Comparison of ENCODE assay signal across 9 mouse cellular contexts in genomic region chr3:83714572-83714971, GRCm38 (mm10). TPM values are rescaled to one million over a fixed set of nuclear protein-coding genes. Genes with fewer than 3 reads are reported as not detected.
DNase-seq lines count a peak whose midpoint lies in the region; ATAC-seq and TF ChIP-seq lines count a peak whose summit lies in the region.
"Had no signal": no experiment of that assay in that cellular context is flagged by ENCODE, and none has a peak within 500 bp of the region (broad histone marks: within the 10 kb centered on the region; RNA-seq: fewer than 3 reads in every experiment).

No protein-coding gene starts in this region.

- no peaks in the 10 kb centered on the region for H3K9me3 ChIP-seq in hindbrain, postnatal 0 days (ENCODE audit: low read length)
- no peaks in the 10 kb centered on the region for H3K9me3 ChIP-seq in hindbrain, embryonic 13.5 days

- DNase-seq in hindbrain, postnatal 0 days (ENCODE audit: low spot score), result no peak
- peak; percentile 7 for DNase-seq in thymus, postnatal 14 days
- no peak for DNase-seq in thymus, postnatal 10 days (ENCODE audit: low spot score in 2 of 2)
- DNase-seq in c-Kit-positive CD71-positive TER-119-negative erythroid progenitor cells, embryonic 14.5 days (ENCODE audit: low read depth), result peak; percentile 11
- peak; percentile 42 for DNase-seq in testis, postnatal 10 days (ENCODE audit: low spot score)
- DNase-seq in urinary bladder, adult 18-20 months (ENCODE audit: low spot score in 2 of 2), result no peak
- DNase-seq in layer of hippocampus, adult 9-11 months, result no peak
- DNase-seq: kidney, adult 11 months had no signal

- ATAC-seq in hindbrain, postnatal 0 days, result no peak
- ATAC-seq in hindbrain, embryonic 13.5 days (ENCODE audit: low FRiP score), result no peak

- H3K4me2 ChIP-seq in hindbrain, postnatal 0 days (ENCODE audit: low read depth, low read length), result no peak overlapping the region
- H3K4me2 ChIP-seq in hindbrain, embryonic 13.5 days, result no peak overlapping the region

- H3K4me3 ChIP-seq in hindbrain, postnatal 0 days (ENCODE audit: low read length), result no peak overlapping the region
- no peak overlapping the region for H3K4me3 ChIP-seq in hindbrain, embryonic 13.5 days

- no peak overlapping the region for H3K27ac ChIP-seq in hindbrain, postnatal 0 days
- no peak overlapping the region for H3K27ac ChIP-seq in hindbrain, embryonic 13.5 days

- H3K36me3 ChIP-seq in hindbrain, postnatal 0 days (ENCODE audit: insufficient read depth, low read length), result no peaks in the 10 kb centered on the region
- no peaks in the 10 kb centered on the region for H3K36me3 ChIP-seq in hindbrain, embryonic 13.5 days

- no peak overlapping the region for H3K9ac ChIP-seq in hindbrain, postnatal 0 days (replicated peaks; ENCODE audit: low read length)
- no peak overlapping the region for H3K9ac ChIP-seq in hindbrain, embryonic 13.5 days

- 59% methylated on average over 6 of the region's 6 CpGs for WGBS in hindbrain, postnatal 0 days
- whole genome bisulfite sequencing in hindbrain, embryonic 13.5 days, result 53% methylated on average over 6 of the region's 6 CpGs

- peak; percentile 40; the same call in 1 of the 2 replicates for TF ChIP-seq CTCF in hindbrain, postnatal 0 days (IDR thresholded peaks at IDR 0.05; ENCODE audit: low read depth)

- H3K4me1 ChIP-seq in hindbrain, postnatal 0 days (ENCODE audit: insufficient read depth, low read length), result no peaks in the 10 kb centered on the region
- peaks cover under 1% of the 10 kb centered on the region; the same call in 1 of the 2 replicates for H3K4me1 ChIP-seq in hindbrain, embryonic 13.5 days (replicated peaks)

- H3K27me3 ChIP-seq in hindbrain, postnatal 0 days (ENCODE audit: insufficient read depth, low read length), result no peaks in the 10 kb centered on the region
- no peaks in the 10 kb centered on the region for H3K27me3 ChIP-seq in hindbrain, embryonic 13.5 days

RNA-seq across cellular contexts. Expression of gene Sfrp2, which starts 51.5 kb away (rescaled TPM):
- total RNA-seq in hindbrain, postnatal 0 days (2014; rRNA removed), result 44.5 and 76.9 TPM in 2 replicates
- 38.0 and 38.4 TPM in 2 replicates for polyA plus RNA-seq in hindbrain, postnatal 0 days (2015; fragmentation: Nextera tagmentation; extraction: Ambion mirVana)
- polyA plus RNA-seq in hindbrain, embryonic 13.5 days (2015; fragmentation: Nextera tagmentation; extraction: Ambion mirVana), result 71.1 and 83.7 TPM in 2 replicates

Comparison
In these comparisons a context has a peak if more than half of its experiments do, and no peak if none do; other contexts are left out.
1. DNase-seq: peak in thymus, postnatal 14 days (single experiment), c-Kit-positive CD71-positive TER-119-negative erythroid progenitor cells, embryonic 14.5 days (single experiment) and testis, postnatal 10 days (single experiment); none in hindbrain, postnatal 0 days (single experiment), thymus, postnatal 10 days (0 of 2), urinary bladder, adult 18-20 months (0 of 2) and layer of hippocampus, adult 9-11 months (single experiment).